Mouse (Mus musculus) thymus, postnatal 10 days (tissue): Measurements from ENCODE around the gene Tbc1d21.

Experiments used
- DNase-seq, 2 experiments: peaks; one replicate each; pipeline ENCODE4 v3.0.0; 2021; ENCODE audit warnings: low spot score in 2 of 2

Tbc1d21 gene

GRCm38 (mm10) chr9:58345963-58346362 lies 24.3 kb downstream of the Tbc1d21 start:
- no peak for DNase-seq

GRCm38 (mm10) chr9:58341795-58342194 lies 28.5 kb downstream of the Tbc1d21 start:
- DNase-seq, result no peak

- no peak for DNase-seq
Measured at GRCm38 (mm10) chr9:58336650-58337281, 33.5 kb downstream of the Tbc1d21 start.

- no peak for DNase-seq
Measured at GRCm38 (mm10) chr9:58331276-58331675, 39.0 kb downstream of the Tbc1d21 start.

- DNase-seq, result no peak
Measured at GRCm38 (mm10) chr9:58330293-58330692, 40.0 kb downstream of the Tbc1d21 start.

- DNase-seq, result no peak
Measured at GRCm38 (mm10) chr9:58327382-58327781, 42.9 kb downstream of the Tbc1d21 start.

- DNase-seq, result no peak
Measured at GRCm38 (mm10) chr9:58326477-58327180, 43.6 kb downstream of the Tbc1d21 start.

- DNase-seq, result no peak
Measured at GRCm38 (mm10) chr9:58321681-58322080, 48.6 kb downstream of the Tbc1d21 start.

- no peak for DNase-seq
Measured at GRCm38 (mm10) chr9:58318317-58318716, 51.9 kb downstream of the Tbc1d21 start.

- DNase-seq, result no peak
Measured at GRCm38 (mm10) chr9:58317381-58317780, 52.9 kb downstream of the Tbc1d21 start.

GRCm38 (mm10) chr9:58316784-58317183 lies 53.5 kb downstream of the Tbc1d21 start:
- DNase-seq, result no peak

- DNase-seq, result no peak
Measured at GRCm38 (mm10) chr9:58315850-58316249, 54.4 kb downstream of the Tbc1d21 start.

GRCm38 (mm10) chr9:58314682-58315360 lies 55.4 kb downstream of the Tbc1d21 start:
- DNase-seq, result no peak

GRCm38 (mm10) chr9:58312944-58313359 lies 57.3 kb downstream of the Tbc1d21 start, which contains the start of gene Loxl1:
Loxl1 (minus strand) TSS chr9:58313186.
- DNase-seq, result no peak

GRCm38 (mm10) chr9:58312196-58312943 lies 57.9 kb downstream of the Tbc1d21 start:
- DNase-seq, result no peak

GRCm38 (mm10) chr9:58311191-58311910 lies 58.9 kb downstream of the Tbc1d21 start:
- no peak for DNase-seq

- no peak for DNase-seq
Measured at GRCm38 (mm10) chr9:58310043-58310660, 60.1 kb downstream of the Tbc1d21 start.
